Mouse (Mus musculus) ES-E14 (cell line): ENCODE results near the gene Usp49.

Experiments
- CHD2 ChIP-seq: IDR thresholded peaks from 2 replicates; pipeline ENCODE4 v1.6.1; 2014; ENCODE audit warnings: mild to moderate bottlenecking, low read depth, low read length, inconsistent platforms
- HCFC1 ChIP-seq: IDR thresholded peaks from 2 replicates; pipeline ENCODE4 v1.6.1; 2012; ENCODE audit warnings: low read length, inconsistent platforms, borderline replicate concordance; ENCODE audit not compliant: insufficient read depth
- MAFK ChIP-seq: IDR thresholded peaks from 2 replicates; pipeline ENCODE4 v1.6.1; 2014; ENCODE audit warnings: mild to moderate bottlenecking, low read depth, low read length, inconsistent platforms; ENCODE audit not compliant: insufficient read depth
- ZC3H11A ChIP-seq: IDR thresholded peaks from 2 replicates; pipeline ENCODE4 v1.6.1; 2012; ENCODE audit warnings: low read depth, mild to moderate bottlenecking, inconsistent platforms, low read length, borderline replicate concordance
- ZNF384 ChIP-seq: IDR thresholded peaks from 2 replicates; pipeline ENCODE4 v1.6.1; 2012; ENCODE audit warnings: low read depth, low read length, inconsistent platforms

DNA sequence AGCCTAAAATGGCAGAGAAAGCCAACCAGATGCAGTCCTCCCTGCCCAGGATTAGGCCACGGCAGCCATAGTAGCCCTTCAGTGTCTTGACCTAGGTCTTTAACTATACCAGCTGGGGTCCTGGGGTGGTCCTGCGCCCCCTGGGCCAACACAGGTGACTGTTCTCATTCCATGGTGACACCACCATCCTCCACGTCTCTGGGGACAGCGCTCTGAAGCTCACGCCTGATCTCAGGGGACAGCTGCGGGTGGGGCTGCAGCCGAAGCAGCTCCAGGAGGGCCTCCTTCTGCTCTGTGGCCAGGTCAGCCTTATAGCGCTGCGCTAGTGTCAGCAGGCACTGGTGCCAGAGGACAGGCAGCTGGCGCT, 29.1 kb upstream of the Usp49 start:
- TF ChIP-seq MAFK (no peak), CHD2 (no peak), ZNF384 (no peak), HCFC1 (no peak), ZC3H11A (no peak)
